Mouse (Mus musculus): ENCODE data around the gene Meiob. TPM values are rescaled to one million over a fixed set of nuclear protein-coding genes. Genes with fewer than 3 reads are reported as not detected.

The Meiob gene
- polyA plus RNA-seq, 1 experiment from 2014 or later, result 0.05 TPM

- WGBS, result under 1% methylated on average over 69 of the region's 69 CpGs
- Histone ChIP-seq H3K27me3 (ENCODE audit: control insufficient read depth, insufficient read depth, low read length) (no peaks in the 10 kb centered on the region), H3K4me3 (ENCODE audit: low read depth, low read length) (peak within 1 kb of the TSS; percentile 85), H3K9me3 (ENCODE audit: control insufficient read depth, low read length) (no peaks in the 10 kb centered on the region), H3K4me1 (replicated peaks; ENCODE audit: control insufficient read depth, insufficient read depth) (peaks cover 3% of the 10 kb centered on the region), H3K9ac (ENCODE audit: low read length) (peak within 1 kb of the TSS; percentile 83), H3K27ac (replicated peaks) (peak within 1 kb of the TSS; percentile 86), H3K4me2 (replicated peaks; ENCODE audit: low read depth) (peak within 1 kb of the TSS; percentile 90), H3K36me3 (ENCODE audit: control insufficient read depth, insufficient read depth, low read length) (peaks cover 10% of the 10 kb centered on the region)
- TF ChIP-seq CTCF (IDR thresholded peaks at IDR 0.05; ENCODE audit: low read depth), result peak; percentile 33
- peak; percentile 96 for TF ChIP-seq EP300 (optimal IDR thresholded peaks at IDR 0.05)
- DNase-seq (ENCODE audit: low spot score) (peak; percentile 99), ATAC-seq (ENCODE audit: low FRiP score, low TSS enrichment) (peak; percentile 96)
Observed at GRCm38 (mm10) chr17:24886134-24886931, 82.2 kb downstream of the Meiob start, which contains the start of the genes Nubp2 and Spsb3. Gene Nubp2 (minus strand): TSS chr17:24886349. Gene Spsb3 (plus strand): TSS chr17:24886643.

- Histone ChIP-seq H3K9ac (ENCODE audit: low read length) (peak overlapping the region; percentile 82), H3K36me3 (ENCODE audit: control insufficient read depth, insufficient read depth, low read length) (peaks cover 10% of the 10 kb centered on the region), H3K4me3 (ENCODE audit: low read depth, low read length) (peak overlapping the region; percentile 85), H3K4me2 (replicated peaks; ENCODE audit: low read depth) (peak overlapping the region; percentile 90), H3K4me1 (replicated peaks; ENCODE audit: control insufficient read depth, insufficient read depth) (peaks cover 3% of the 10 kb centered on the region), H3K9me3 (ENCODE audit: control insufficient read depth, low read length) (no peaks in the 10 kb centered on the region), H3K27ac (replicated peaks) (peak overlapping the region; percentile 86), H3K27me3 (ENCODE audit: control insufficient read depth, insufficient read depth, low read length) (no peaks in the 10 kb centered on the region)
- ATAC-seq (ENCODE audit: low FRiP score, low TSS enrichment) (peak; percentile 24), DNase-seq (ENCODE audit: low spot score) (no peak)
- WGBS, result under 1% methylated on average over 18 of the region's 18 CpGs
- TF ChIP-seq CTCF (IDR thresholded peaks at IDR 0.05; ENCODE audit: low read depth), result no peak
- TF ChIP-seq EP300 (optimal IDR thresholded peaks at IDR 0.05), result no peak
Observed at GRCm38 (mm10) chr17:24886932-24887271, 82.8 kb downstream of the Meiob start.

- Histone ChIP-seq H3K4me3 (ENCODE audit: low read depth, low read length) (peak overlapping the region; percentile 85), H3K4me1 (replicated peaks; ENCODE audit: control insufficient read depth, insufficient read depth) (peaks cover 3% of the 10 kb centered on the region), H3K4me2 (replicated peaks; ENCODE audit: low read depth) (peak overlapping the region; percentile 90), H3K27ac (replicated peaks) (peak overlapping the region; percentile 86), H3K9me3 (ENCODE audit: control insufficient read depth, low read length) (no peaks in the 10 kb centered on the region), H3K27me3 (ENCODE audit: control insufficient read depth, insufficient read depth, low read length) (no peaks in the 10 kb centered on the region), H3K9ac (ENCODE audit: low read length) (peak overlapping the region; percentile 82), H3K36me3 (ENCODE audit: control insufficient read depth, insufficient read depth, low read length) (peaks cover 11% of the 10 kb centered on the region)
- 60% methylated on average over 18 of the region's 18 CpGs for whole genome bisulfite sequencing
- ATAC-seq (ENCODE audit: low FRiP score, low TSS enrichment), result no peak
- TF ChIP-seq CTCF (IDR thresholded peaks at IDR 0.05; ENCODE audit: low read depth), result no peak
- TF ChIP-seq EP300 (optimal IDR thresholded peaks at IDR 0.05), result no peak
- no peak for DNase-seq (ENCODE audit: low spot score)
Observed at GRCm38 (mm10) chr17:24887291-24888080, 83.4 kb downstream of the Meiob start.

GRCm38 (mm10) chr17:24888862-24889261, 84.8 kb downstream of the Meiob start:
- Histone ChIP-seq H3K4me2 (replicated peaks; ENCODE audit: low read depth) (no peak overlapping the region), H3K27me3 (ENCODE audit: control insufficient read depth, insufficient read depth, low read length) (no peaks in the 10 kb centered on the region), H3K4me1 (replicated peaks; ENCODE audit: control insufficient read depth, insufficient read depth) (peaks cover 3% of the 10 kb centered on the region), H3K9me3 (ENCODE audit: control insufficient read depth, low read length) (no peaks in the 10 kb centered on the region), H3K36me3 (ENCODE audit: control insufficient read depth, insufficient read depth, low read length) (peaks cover 10% of the 10 kb centered on the region), H3K9ac (ENCODE audit: low read length) (no peak overlapping the region), H3K4me3 (ENCODE audit: low read depth, low read length) (no peak overlapping the region), H3K27ac (replicated peaks) (no peak overlapping the region)
- TF ChIP-seq CTCF (IDR thresholded peaks at IDR 0.05; ENCODE audit: low read depth), result no peak
- TF ChIP-seq EP300 (optimal IDR thresholded peaks at IDR 0.05), result no peak
- DNase-seq (ENCODE audit: low spot score) (no peak), ATAC-seq (ENCODE audit: low FRiP score, low TSS enrichment) (no peak)
- 82% methylated on average over 3 of the region's 3 CpGs for WGBS

Other genes with a start within 250 kb of the Meiob start
- gene Tsc2, start 171.7 kb upstream of the Meiob start, polyA plus RNA-seq (2015; fragmentation: Nextera tagmentation; extraction: Ambion mirVana), result 36.2 and 37.0 TPM in 2 replicates
- gene Nthl1, start 171.6 kb upstream of the Meiob start, polyA plus RNA-seq (2015; fragmentation: Nextera tagmentation; extraction: Ambion mirVana), result 8.0 and 8.4 TPM in 2 replicates
- 37.9 and 38.0 TPM in 2 replicates for gene Slc9a3r2, start 154.0 kb upstream of the Meiob start, polyA plus RNA-seq (2015; fragmentation: Nextera tagmentation; extraction: Ambion mirVana)
- gene Npw, start 145.8 kb upstream of the Meiob start, polyA plus RNA-seq (2015; fragmentation: Nextera tagmentation; extraction: Ambion mirVana), result 1.2 and 1.8 TPM in 2 replicates
- gene Zfp598, start 134.6 kb upstream of the Meiob start, polyA plus RNA-seq (2015; fragmentation: Nextera tagmentation; extraction: Ambion mirVana), result 9.7 and 12.4 TPM in 2 replicates
- 5.0 and 5.9 TPM in 2 replicates for gene Syngr3, start 114.3 kb upstream of the Meiob start, polyA plus RNA-seq (2015; fragmentation: Nextera tagmentation; extraction: Ambion mirVana)
- gene Gfer, start 108.1 kb upstream of the Meiob start, polyA plus RNA-seq (2015; fragmentation: Nextera tagmentation; extraction: Ambion mirVana), result 27.2 and 27.7 TPM in 2 replicates
- gene Noxo1, start 108.1 kb upstream of the Meiob start, polyA plus RNA-seq (2015; fragmentation: Nextera tagmentation; extraction: Ambion mirVana), result 3.3 and 3.7 TPM in 2 replicates
- gene Tbl3, start 96.6 kb upstream of the Meiob start, polyA plus RNA-seq (2015; fragmentation: Nextera tagmentation; extraction: Ambion mirVana), result 33.7 and 36.3 TPM in 2 replicates
- 0.10 TPM in 1 of 2 replicates, not detected in the other for gene Rnf151, start 86.2 kb upstream of the Meiob start, polyA plus RNA-seq (2015; fragmentation: Nextera tagmentation; extraction: Ambion mirVana)
- gene Rps2, start 86.2 kb upstream of the Meiob start, polyA plus RNA-seq (2015; fragmentation: Nextera tagmentation; extraction: Ambion mirVana), result 1,081 and 1,135 TPM in 2 replicates
- gene Ndufb10, start 79.8 kb upstream of the Meiob start, polyA plus RNA-seq (2015; fragmentation: Nextera tagmentation; extraction: Ambion mirVana), result 256 and 269 TPM in 2 replicates
- 0.23 and 0.28 TPM in 2 replicates for gene Rpl3l, start 76.5 kb upstream of the Meiob start, polyA plus RNA-seq (2015; fragmentation: Nextera tagmentation; extraction: Ambion mirVana)
- 51.7 and 54.2 TPM in 2 replicates for gene Msrb1, start 67.6 kb upstream of the Meiob start, polyA plus RNA-seq (2015; fragmentation: Nextera tagmentation; extraction: Ambion mirVana)
- gene Hs3st6, start 51.3 kb upstream of the Meiob start, polyA plus RNA-seq (2015; fragmentation: Nextera tagmentation; extraction: Ambion mirVana), result 1.4 and 1.8 TPM in 2 replicates
- 51.3 and 52.7 TPM in 2 replicates for gene Hagh, start 35.9 kb downstream of the Meiob start, polyA plus RNA-seq (2015; fragmentation: Nextera tagmentation; extraction: Ambion mirVana)
- 24.1 and 25.1 TPM in 2 replicates for gene Fahd1, start 46.1 kb downstream of the Meiob start, polyA plus RNA-seq (2015; fragmentation: Nextera tagmentation; extraction: Ambion mirVana)
- gene Igfals, start 61.7 kb downstream of the Meiob start, polyA plus RNA-seq (2015; fragmentation: Nextera tagmentation; extraction: Ambion mirVana), result 5.6 and 5.9 TPM in 2 replicates
- 39.4 and 40.5 TPM in 2 replicates for gene Nubp2, start 82.1 kb downstream of the Meiob start, polyA plus RNA-seq (2015; fragmentation: Nextera tagmentation; extraction: Ambion mirVana)
- gene Spsb3, start 82.4 kb downstream of the Meiob start, polyA plus RNA-seq (2015; fragmentation: Nextera tagmentation; extraction: Ambion mirVana), result 45.5 and 47.8 TPM in 2 replicates
- 15.6 and 17.6 TPM in 2 replicates for gene Eme2, start 90.8 kb downstream of the Meiob start, polyA plus RNA-seq (2015; fragmentation: Nextera tagmentation; extraction: Ambion mirVana)
- 102 and 104 TPM in 2 replicates for gene Mrps34, start 90.8 kb downstream of the Meiob start, polyA plus RNA-seq (2015; fragmentation: Nextera tagmentation; extraction: Ambion mirVana)
- gene Nme3, start 92.2 kb downstream of the Meiob start, polyA plus RNA-seq (2015; fragmentation: Nextera tagmentation; extraction: Ambion mirVana), result 39.8 and 40.2 TPM in 2 replicates
- gene Mapk8ip3, start 132.7 kb downstream of the Meiob start, polyA plus RNA-seq (2015; fragmentation: Nextera tagmentation; extraction: Ambion mirVana), result 6.2 and 6.5 TPM in 2 replicates
- gene Jpt2, start 156.4 kb downstream of the Meiob start, polyA plus RNA-seq (2015; fragmentation: Nextera tagmentation; extraction: Ambion mirVana), result 51.8 and 53.9 TPM in 2 replicates
- 2.2 and 2.8 TPM in 2 replicates for gene Cramp1l, start 211.5 kb downstream of the Meiob start, polyA plus RNA-seq (2015; fragmentation: Nextera tagmentation; extraction: Ambion mirVana)
- gene Ift140, start 211.8 kb downstream of the Meiob start, polyA plus RNA-seq (2015; fragmentation: Nextera tagmentation; extraction: Ambion mirVana), result 4.1 and 4.2 TPM in 2 replicates